Mouse (Mus musculus) lung, postnatal 4 days (tissue): Measurements from ENCODE around the gene Ucn.

Source experiments
- DNase-seq, 2 experiments: peaks; one replicate each; pipeline ENCODE4 v3.0.0; 2021

Gene Ucn

DNA sequence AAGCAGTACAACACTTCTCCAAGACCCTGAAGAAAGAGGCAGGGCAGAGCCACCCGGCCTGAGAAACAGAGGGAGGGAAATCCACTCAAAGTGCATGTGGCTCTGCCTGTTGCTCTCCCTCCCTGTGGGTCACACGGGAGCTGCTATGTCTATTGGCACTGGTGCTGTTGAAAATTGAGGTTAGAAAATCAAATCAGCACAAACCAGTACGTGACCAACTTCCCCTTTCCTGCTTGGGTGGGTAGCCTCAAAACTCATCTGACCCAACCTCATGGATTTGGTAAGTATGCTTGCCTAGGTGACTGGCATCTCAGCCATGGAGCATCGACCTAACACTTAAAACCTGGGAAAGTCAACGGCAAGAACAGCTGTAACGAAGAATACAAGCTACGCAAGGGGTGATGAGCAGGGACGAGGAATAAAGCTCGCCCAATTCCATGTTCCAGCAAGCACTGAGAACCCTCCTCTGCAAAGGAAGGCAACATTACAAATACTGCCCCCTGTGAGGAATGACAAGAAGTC lies 32.8 kb downstream of the Ucn start, which contains the start of gene Dnajc5g:
Dnajc5g (plus strand) TSS at position 472 of the 522 bp plus-strand sequence.
- no peak for DNase-seq

DNA sequence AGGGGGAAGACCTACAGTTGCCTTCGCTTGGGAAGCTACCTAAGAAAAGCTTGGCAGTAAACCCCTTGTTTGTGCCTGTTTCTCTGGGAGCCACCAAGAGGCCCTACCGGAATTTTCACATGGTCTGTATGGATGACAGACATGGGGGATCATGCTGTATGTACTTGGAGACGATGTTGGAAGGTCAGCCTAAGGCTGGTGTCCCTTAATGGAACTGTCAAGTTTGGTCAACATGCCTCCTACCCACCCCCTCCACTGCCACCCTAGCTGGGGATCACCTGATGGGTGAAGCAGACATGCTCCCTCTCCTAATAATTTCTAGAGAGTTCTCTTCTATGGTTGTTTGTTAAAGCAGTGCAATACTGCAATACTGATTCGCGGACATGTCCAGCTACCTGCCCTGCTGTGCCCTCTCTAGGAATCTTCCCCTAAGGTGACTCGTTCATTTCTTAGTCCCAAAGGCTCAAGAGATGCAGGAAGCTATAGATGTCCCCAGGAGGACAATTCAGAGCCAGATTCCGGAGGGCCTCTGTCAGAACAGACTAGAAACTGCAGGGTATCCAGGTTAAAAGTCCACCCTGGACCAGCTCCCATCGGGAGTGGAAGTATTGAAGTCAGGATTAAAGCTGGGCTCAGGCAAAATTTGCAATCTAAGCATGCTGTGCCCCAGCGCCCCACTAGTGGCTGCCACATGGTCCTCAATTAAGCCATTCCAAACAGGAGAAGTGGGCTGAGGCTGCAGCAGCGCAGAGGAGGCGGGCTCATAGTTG lies 42.7 kb downstream of the Ucn start:
- no peak for DNase-seq

DNA sequence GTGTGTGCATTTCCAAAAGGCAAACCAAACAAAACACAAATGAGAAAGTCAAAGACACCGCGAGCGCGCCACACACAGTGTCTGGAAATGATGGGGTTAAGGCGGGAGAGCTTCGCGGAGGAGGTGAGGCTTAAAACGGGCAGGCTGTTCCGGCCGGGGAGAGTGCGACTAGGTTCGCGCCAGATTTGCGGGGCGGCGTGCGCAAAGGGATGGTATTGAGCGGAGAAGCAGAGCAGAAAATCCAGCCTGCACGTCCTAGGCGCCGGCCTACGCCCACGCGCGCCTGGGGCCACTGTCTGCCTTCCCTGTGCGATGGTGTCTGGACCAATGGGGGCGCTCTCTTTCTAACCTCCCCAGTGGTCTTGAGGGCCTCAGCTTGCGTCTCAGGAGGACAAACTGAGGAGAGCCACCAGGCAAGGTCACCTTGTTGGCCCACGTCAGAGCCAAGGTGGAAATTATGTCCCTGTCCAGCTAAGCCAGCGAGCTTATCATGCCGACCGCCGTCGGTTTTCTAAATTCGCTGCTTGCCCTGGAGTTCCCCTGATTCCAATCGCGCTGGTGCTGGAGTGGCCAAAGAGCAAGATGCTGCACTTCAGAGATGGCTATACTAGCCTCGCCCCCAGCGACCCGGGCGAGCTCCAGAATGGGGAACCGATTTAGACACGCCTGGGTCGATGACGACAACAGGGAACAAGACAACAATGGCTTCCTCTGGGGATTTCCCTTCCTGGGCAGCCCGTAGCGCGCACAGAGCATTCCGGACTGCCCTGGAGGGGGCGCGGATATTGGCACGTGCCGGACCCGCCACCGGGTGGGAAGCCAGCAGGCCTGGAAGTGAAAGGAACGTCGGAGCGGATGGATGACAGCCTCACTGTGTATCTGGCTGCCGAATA lies 43.6 kb downstream of the Ucn start:
- DNase-seq: peak; percentile 85 to 88

DNA sequence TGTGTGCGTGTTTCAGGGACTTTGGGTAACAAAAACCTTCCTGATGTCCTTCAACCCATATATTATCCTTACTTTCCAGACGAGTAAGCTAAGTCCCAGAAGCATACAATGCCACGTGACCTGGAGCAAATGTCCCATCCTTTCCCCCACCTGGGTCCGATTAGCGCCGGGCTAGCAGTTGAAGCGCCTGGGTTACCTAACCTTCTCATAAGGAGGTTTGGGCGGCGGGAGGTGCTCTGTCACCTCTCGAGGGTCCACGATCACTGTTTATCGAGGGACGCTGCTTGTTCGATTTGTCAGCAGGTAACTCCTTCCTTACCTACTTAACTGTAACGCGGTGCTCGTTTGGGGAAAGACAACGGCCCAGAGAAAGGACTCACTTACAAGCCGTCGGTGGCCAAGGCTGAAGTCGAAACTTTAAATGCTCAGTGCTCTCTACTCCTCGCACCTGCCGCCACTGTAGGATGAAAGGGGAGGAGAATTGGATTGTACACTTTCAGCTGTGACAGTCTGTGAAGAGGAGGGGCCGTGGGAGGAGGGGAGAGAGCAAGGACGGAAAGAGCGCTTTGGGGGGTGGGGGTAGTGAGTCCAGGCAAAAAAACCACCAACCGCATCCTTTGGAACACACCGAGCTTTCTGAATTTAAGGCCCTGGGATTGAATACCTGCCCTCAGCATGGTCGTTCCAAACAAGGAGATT lies 44.4 kb downstream of the Ucn start:
- DNase-seq: no peak

DNA sequence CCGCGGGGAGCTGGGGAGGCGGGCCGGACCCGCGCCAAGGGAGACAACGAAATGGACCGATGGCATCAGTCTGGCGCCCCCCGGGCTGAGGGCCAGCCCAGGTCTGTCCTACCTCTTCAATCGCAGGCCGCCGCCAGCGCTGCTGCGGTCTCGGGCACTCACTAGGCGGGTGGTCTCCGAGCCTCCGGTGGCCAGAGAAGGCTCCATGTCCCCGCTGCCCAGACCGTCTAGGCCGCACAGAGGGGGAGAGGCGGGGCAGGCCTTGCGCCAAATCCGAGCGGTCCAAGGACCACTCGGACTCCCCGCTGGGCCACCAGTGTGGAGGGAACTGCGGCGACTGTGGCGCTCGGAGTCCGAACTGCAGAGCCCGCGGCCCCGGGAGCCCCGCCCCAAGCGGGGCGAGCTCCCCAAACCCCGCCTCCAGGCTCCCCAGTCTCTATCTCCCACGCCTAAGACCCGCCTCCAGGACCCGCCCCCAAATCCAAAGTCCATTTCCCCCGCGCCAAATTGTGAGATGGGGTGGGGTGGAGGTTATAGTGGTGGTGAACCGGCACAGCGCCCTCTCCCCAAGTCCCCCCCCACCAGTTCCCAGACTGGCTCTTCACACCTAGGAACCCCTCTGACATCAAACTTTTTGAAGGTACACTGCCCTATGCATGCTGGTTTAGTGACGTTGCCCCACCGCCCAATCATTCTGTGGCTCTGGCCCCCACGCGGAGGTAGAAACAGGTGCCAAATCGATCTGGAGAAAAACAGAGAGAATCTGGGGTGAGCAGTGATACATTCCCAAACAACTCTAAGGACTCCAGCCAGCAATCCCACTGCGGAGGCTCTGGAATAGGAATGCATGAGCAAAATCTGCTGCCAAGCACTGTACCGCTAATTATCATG lies 45.2 kb downstream of the Ucn start:
- peak; percentile 48 for DNase-seq

DNA sequence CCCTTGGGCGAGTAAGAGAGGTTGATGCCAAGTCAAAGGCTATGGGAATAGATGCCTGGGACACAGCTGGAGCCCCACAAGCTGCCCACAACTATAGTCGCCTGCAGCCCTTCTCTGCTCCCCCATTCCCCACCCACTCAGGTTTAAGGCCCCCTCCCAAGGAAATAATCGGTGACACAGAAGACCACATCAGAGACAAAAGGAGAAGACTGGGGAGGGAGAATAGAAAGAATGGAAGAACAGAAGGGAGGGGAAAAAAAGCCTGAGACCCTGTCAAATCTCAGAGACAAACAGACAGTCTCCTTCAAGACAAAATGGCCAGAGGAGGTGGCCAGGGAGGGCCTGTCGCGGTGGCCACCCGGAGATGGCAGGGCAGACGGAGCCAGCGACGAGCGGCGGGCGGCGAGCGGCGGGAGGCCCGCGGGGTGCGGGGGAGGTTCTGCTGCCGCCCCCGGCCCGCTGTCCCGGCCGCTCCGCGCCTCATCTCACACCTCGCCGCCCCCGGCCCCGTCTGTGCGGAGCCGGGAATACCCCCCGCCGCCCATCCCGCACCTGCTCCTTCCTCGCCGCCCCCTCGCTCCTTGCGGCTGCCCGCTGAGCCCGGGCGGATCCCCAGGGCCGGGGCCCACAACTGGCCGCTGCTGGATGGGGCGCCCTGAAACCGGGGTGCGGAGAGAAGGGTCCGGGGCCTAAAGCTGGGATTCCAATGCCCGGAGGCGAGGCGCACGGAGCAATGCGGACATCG lies 46.2 kb downstream of the Ucn start:
- DNase-seq: no peak
